Mouse (Mus musculus): ENCODE data around the gene A030005K14Rik. TPM values are rescaled to one million over a fixed set of nuclear protein-coding genes. Genes with fewer than 3 reads are reported as not detected.

The A030005K14Rik gene
- not detected in 2 replicates for polyA plus RNA-seq (2015; fragmentation: Nextera tagmentation; extraction: Ambion mirVana)

DNA sequence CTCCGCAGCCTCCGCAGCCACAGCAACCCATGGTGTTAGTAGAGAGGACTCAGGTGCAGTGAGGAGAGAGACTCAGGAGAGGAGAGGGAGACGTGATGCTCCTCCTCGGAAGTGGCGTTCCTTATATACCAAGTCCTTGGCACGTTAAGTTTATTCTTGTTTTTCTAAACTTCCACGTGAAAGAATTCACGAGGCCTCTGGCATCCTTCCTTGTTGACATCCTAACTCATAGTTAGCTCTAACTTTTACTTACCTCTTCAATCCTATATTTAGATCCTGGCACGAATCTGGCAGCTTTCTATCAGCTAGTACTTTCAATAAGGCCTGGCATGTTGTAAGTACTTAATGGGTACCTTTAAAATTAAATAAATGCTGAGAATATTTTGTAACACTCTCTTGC lies at the start of gene A030005K14Rik:
TSS of gene A030005K14Rik (minus strand) at position 101 of the 400 bp plus-strand sequence.
- WGBS: 84% methylated on average over 9 of the region's 9 CpGs
- no peak within 1 kb of the TSS for H3K4me2 ChIP-seq
- H3K27ac ChIP-seq: no peak within 1 kb of the TSS
- no peaks in the 10 kb centered on the region for H3K36me3 ChIP-seq
- H3K4me1 ChIP-seq: no peaks in the 10 kb centered on the region
- H3K27me3 ChIP-seq: no peaks in the 10 kb centered on the region
- H3K9me3 ChIP-seq (replicated peaks): no peaks in the 10 kb centered on the region
- no peak within 1 kb of the TSS for H3K4me3 ChIP-seq (replicated peaks)
- H3K9ac ChIP-seq: no peak within 1 kb of the TSS
- ATAC-seq (replicated peaks; ENCODE audit: low FRiP score): no peak

DNA sequence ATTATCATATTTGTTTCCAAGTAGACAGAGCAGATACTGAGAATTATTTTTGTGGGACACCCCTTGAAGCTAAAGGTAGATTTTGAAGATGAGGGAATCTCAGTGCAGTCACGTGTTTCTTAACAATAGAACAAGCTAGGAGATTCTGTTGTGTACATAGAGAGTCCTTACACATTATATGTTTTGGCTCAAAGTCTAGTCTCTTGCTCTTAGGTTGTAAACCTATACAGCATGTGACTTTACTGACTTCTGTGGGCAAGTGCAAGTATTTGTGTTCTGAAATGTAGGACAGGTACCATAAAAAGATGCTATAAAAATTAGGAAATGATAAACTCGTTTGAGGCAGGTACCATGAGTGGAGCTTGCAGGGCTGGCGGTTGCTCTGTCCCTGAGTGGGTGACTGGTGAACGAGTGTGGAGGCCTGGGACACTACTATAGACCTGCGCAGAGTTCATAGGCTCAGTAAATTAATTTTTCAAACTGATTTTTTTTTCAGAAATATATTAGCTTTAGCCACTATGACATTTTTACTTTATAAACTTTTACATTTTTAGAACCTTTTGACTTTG lies 48.3 kb upstream of the A030005K14Rik start:
- no peak for ATAC-seq (replicated peaks; ENCODE audit: low FRiP score)
- Histone ChIP-seq H3K4me2 (no peak overlapping the region), H3K9me3 (replicated peaks) (no peaks in the 10 kb centered on the region), H3K4me1 (no peaks in the 10 kb centered on the region), H3K27me3 (no peaks in the 10 kb centered on the region), H3K4me3 (replicated peaks) (no peak overlapping the region), H3K27ac (no peak overlapping the region), H3K9ac (no peak overlapping the region), H3K36me3 (no peaks in the 10 kb centered on the region)
- WGBS: 80% methylated on average over 5 of the region's 5 CpGs

DNA sequence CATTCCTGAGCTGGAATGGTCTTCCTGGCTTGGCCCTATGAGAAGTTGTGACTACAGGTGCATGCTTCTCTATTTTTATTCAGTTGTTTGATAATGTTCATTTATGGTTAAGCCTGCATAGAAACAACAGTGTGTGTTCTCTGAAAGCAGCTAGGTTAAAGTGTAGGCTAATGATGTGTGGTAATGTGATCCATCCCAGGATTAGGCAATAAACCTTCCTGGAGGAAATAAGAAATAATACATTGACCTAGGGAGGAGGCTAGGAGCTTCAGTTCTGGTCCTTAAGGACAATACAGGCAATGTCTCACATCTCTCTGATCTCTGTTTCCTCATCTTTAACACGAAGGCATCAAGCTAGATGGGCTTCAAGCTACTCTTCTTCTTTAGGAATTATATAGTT lies 46.3 kb upstream of the A030005K14Rik start:
- Histone ChIP-seq H3K4me3 (replicated peaks) (no peak overlapping the region), H3K27me3 (no peaks in the 10 kb centered on the region), H3K27ac (no peak overlapping the region), H3K4me1 (peaks cover 3% of the 10 kb centered on the region; the same call in 1 of the 2 replicates), H3K9me3 (replicated peaks) (no peaks in the 10 kb centered on the region), H3K4me2 (no peak overlapping the region), H3K36me3 (no peaks in the 10 kb centered on the region), H3K9ac (no peak overlapping the region)
- 64% methylated on average over 1 of the region's 1 CpGs for WGBS
- no peak for ATAC-seq (replicated peaks; ENCODE audit: low FRiP score)

DNA sequence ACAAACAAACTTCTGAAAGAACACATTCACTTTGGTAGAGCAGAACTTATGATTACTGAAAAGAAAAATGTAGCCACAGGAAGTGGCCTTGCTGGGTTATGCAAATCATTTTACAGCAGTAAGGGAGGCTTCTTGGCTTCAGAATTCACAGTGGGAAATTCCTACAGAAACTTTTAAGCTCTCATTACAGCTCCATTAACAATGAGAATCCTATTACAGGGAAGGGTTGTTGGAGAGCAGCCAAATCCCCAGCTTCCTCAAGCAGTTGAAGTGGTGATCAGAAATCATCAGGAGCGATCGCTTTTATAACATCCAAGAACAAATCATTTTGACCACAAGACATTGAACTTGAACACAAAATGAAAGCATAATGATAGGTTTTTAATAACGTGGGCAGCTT lies 42.7 kb upstream of the A030005K14Rik start:
- Histone ChIP-seq H3K4me2 (peak overlapping the region; percentile 16; the same call in 1 of the 2 replicates), H3K27me3 (no peaks in the 10 kb centered on the region), H3K9me3 (replicated peaks) (no peaks in the 10 kb centered on the region), H3K9ac (no peak overlapping the region), H3K27ac (peak overlapping the region; percentile 66), H3K4me1 (peaks cover 3% of the 10 kb centered on the region; the same call in 1 of the 2 replicates), H3K4me3 (replicated peaks) (no peak overlapping the region), H3K36me3 (no peaks in the 10 kb centered on the region)
- no peak for ATAC-seq (replicated peaks; ENCODE audit: low FRiP score)
- 25% methylated on average over 3 of the region's 3 CpGs for WGBS

DNA sequence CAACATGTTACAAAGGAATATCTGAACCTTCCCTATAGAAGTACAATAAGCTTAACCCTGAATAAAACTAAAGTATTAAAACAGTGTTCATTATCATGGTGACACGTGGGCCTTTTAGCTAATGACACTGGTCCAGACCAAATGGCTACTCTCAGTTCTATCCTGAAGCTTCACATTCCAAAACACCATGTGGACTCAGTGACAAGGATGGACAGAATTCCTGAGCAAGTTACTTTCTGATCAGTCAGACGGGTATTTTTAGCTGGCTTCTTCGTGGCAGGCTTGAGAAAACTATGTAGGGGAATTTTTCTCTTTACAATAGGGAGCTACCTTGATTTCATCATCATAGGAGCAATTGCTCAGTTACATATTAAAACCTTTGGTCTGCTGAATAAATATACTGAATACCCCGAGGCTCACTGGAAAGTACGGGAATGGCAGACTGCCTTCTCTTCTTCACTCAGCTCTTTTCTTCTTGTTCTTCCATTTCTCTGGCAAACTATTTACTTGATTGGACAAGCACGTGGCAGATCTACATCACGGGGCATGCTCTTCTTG lies 40.5 kb upstream of the A030005K14Rik start:
- H3K9me3 ChIP-seq (replicated peaks): no peaks in the 10 kb centered on the region
- no peak overlapping the region for H3K4me3 ChIP-seq (replicated peaks)
- no peak overlapping the region for H3K27ac ChIP-seq
- no peak overlapping the region for H3K4me2 ChIP-seq
- peaks cover 3% of the 10 kb centered on the region; the same call in 1 of the 2 replicates for H3K4me1 ChIP-seq
- no peak overlapping the region for H3K9ac ChIP-seq
- H3K27me3 ChIP-seq: no peaks in the 10 kb centered on the region
- H3K36me3 ChIP-seq: no peaks in the 10 kb centered on the region
- 75% methylated on average over 7 of the region's 7 CpGs for WGBS
- ATAC-seq (replicated peaks; ENCODE audit: low FRiP score): no peak

DNA sequence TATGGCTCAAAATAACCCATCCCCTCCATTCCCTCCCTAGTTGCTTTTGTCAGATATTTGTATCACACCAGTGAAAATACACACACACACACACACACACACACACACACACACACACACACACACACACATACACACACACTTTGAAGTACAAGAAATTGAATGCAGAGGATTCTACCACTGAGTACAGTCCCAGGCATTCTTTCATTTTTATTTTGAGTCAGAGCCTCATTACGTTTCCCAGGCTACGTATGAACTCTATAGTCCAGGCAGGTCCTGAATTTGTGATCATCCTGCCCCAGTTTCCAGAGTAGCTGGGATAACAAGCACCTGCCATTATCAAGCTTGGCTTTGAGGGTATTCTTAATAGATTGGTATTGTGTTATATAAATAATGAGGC lies 40.0 kb upstream of the A030005K14Rik start:
- H3K9me3 ChIP-seq (replicated peaks): no peaks in the 10 kb centered on the region
- 88% methylated on average over 2 of the region's 2 CpGs for WGBS
- H3K9ac ChIP-seq: no peak overlapping the region
- H3K4me3 ChIP-seq (replicated peaks): no peak overlapping the region
- no peak overlapping the region for H3K4me2 ChIP-seq
- H3K27ac ChIP-seq: no peak overlapping the region
- H3K27me3 ChIP-seq: no peaks in the 10 kb centered on the region
- peaks cover 3% of the 10 kb centered on the region; the same call in 1 of the 2 replicates for H3K4me1 ChIP-seq
- no peaks in the 10 kb centered on the region for H3K36me3 ChIP-seq
- ATAC-seq (replicated peaks; ENCODE audit: low FRiP score): no peak

DNA sequence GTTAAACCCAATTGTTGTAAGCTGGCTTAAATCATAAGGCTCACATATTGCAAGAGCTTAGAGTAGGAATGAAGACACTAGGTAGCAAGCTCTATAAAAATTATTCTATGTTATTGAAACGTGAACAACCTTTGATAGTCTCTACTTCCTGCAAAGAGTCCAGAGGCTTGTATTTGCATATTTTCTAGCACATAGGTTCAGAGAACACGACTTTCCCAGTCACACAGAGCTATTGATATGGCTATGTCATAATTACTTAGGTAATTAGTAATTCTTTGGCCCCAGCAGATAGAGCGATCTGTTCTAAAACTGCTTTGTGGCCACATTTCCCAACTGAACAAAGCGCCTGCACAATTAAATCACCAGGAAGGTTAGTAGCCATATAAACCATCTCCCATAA lies 37.8 kb upstream of the A030005K14Rik start:
- Histone ChIP-seq H3K9ac (no peak overlapping the region), H3K4me2 (no peak overlapping the region), H3K27me3 (no peaks in the 10 kb centered on the region), H3K36me3 (no peaks in the 10 kb centered on the region), H3K4me1 (peaks cover 3% of the 10 kb centered on the region; the same call in 1 of the 2 replicates), H3K9me3 (replicated peaks) (no peaks in the 10 kb centered on the region), H3K4me3 (replicated peaks) (no peak overlapping the region), H3K27ac (no peak overlapping the region)
- 85% methylated on average over 4 of the region's 4 CpGs for WGBS
- ATAC-seq (replicated peaks; ENCODE audit: low FRiP score): no peak

DNA sequence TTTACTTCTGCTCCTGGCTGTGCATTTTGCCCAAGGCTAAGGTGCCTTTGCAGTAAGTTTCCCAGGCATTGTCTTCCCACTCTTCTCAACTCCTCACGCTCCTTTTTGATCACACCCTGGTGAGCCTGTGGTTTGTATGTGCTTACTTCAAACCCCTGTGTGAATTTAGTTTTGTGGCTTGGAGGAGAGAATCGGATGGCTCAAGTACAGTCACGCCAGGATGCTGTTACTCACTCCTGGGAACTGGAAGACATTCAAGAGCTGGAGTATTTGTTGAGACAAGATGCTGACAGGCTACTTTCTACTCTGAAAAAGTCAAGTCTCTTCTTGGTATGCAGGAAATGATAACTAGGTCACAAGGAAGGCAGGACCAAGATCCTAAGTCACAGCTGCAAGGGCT lies 32.1 kb upstream of the A030005K14Rik start:
- Histone ChIP-seq H3K27ac (no peak overlapping the region), H3K9ac (no peak overlapping the region), H3K4me1 (no peaks in the 10 kb centered on the region), H3K4me2 (no peak overlapping the region), H3K27me3 (no peaks in the 10 kb centered on the region), H3K9me3 (replicated peaks) (no peaks in the 10 kb centered on the region), H3K36me3 (no peaks in the 10 kb centered on the region), H3K4me3 (replicated peaks) (no peak overlapping the region)
- WGBS: 69% methylated on average over 3 of the region's 3 CpGs
- ATAC-seq (replicated peaks; ENCODE audit: low FRiP score): no peak

DNA sequence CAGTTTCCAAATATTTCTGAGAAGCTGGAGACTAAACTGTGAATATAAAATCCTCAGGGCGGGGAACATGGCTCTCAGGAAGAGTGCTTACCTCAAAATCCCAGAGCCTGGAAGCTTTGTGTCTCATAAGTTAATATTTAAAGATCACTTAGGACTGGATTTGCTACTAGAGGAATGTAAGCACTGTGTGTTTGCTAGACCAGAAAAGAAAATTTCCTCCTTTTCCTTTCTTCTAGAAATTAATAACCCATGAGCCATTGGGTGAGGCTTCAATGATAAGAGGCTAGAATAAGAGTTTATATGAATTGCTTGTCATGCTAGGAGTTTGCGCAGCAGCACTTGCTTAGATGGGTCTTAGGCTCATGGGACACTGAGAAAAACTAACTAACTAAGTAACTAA lies 25.6 kb upstream of the A030005K14Rik start:
- no peak overlapping the region for H3K27ac ChIP-seq
- H3K4me2 ChIP-seq: no peak overlapping the region
- no peaks in the 10 kb centered on the region for H3K9me3 ChIP-seq (replicated peaks)
- 70% methylated on average over 2 of the region's 2 CpGs for WGBS
- no peaks in the 10 kb centered on the region for H3K4me1 ChIP-seq
- no peaks in the 10 kb centered on the region for H3K27me3 ChIP-seq
- no peak overlapping the region for H3K9ac ChIP-seq
- H3K4me3 ChIP-seq (replicated peaks): no peak overlapping the region
- H3K36me3 ChIP-seq: no peaks in the 10 kb centered on the region
- peak; percentile 71 for ATAC-seq (replicated peaks; ENCODE audit: low FRiP score)

DNA sequence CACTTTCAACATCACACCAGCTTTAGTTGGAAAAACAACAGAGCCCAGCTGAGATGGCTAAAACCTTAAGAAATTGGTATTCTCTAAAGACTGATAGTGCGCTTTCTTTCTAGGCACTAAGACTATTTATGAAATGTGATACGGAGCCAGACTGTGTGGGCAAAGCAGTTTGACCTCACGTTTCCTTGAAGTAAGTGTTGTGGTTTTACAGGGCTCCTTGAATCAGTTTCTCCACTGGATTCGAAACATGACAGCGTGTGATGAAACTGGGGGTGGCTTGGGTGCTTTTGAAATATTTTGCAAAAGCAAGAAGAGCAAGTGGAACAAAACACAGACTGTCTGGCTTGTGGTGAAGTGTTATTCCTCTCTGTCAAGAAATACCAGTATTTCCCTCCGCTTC lies 17.8 kb upstream of the A030005K14Rik start:
- Histone ChIP-seq H3K4me3 (replicated peaks) (no peak overlapping the region), H3K36me3 (no peaks in the 10 kb centered on the region), H3K9ac (no peak overlapping the region), H3K27me3 (no peaks in the 10 kb centered on the region), H3K4me1 (0 out of 2 replicates have a peak, but pooled peaks cover 3% of the 10 kb centered on the region), H3K27ac (no peak overlapping the region), H3K4me2 (no peak overlapping the region), H3K9me3 (replicated peaks) (no peaks in the 10 kb centered on the region)
- no peak for ATAC-seq (replicated peaks; ENCODE audit: low FRiP score)
- 72% methylated on average over 6 of the region's 6 CpGs for WGBS

DNA sequence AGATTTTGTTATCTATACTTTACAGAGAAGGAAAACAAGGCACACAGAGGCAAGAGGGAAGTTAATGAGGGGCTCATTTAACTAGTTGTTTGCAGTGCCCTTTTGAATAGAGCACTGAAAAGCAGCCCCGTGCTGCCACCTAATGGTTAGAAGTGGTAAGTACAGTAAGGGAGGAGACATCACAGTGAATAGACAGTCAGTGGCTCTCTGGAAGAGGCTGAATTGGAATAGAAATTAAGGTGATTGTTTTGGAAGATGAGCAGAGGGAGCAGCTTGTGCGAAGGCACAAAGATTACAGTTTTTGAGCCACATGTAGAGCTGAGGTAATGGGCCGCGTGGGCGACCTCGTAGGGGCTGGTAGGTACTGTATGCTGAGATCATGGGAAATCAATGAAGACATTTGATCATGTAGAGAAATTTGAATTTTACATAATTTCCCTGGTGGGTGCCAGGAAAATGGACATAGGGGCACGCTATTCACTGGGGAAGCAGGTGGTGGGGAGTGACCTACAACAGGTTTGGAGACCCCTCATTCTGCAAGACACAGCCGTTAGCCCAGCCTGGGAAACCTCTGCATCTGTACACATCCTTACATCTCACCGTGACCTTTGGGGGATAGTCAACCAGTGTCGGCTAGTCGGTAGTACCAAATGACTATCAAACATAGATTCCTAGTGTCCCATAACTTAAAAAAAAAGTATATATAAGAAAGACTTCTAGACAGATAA lies 17.2 kb upstream of the A030005K14Rik start:
- WGBS: 45% methylated on average over 11 of the region's 11 CpGs
- Histone ChIP-seq H3K4me2 (peak overlapping the region; percentile 53), H3K27me3 (no peaks in the 10 kb centered on the region), H3K9me3 (replicated peaks) (no peaks in the 10 kb centered on the region), H3K4me3 (replicated peaks) (peak overlapping the region; percentile 24), H3K36me3 (no peaks in the 10 kb centered on the region), H3K9ac (no peak overlapping the region), H3K4me1 (0 out of 2 replicates have a peak, but pooled peaks cover 3% of the 10 kb centered on the region), H3K27ac (no peak overlapping the region)
- ATAC-seq (replicated peaks; ENCODE audit: low FRiP score): peak; percentile 76

DNA sequence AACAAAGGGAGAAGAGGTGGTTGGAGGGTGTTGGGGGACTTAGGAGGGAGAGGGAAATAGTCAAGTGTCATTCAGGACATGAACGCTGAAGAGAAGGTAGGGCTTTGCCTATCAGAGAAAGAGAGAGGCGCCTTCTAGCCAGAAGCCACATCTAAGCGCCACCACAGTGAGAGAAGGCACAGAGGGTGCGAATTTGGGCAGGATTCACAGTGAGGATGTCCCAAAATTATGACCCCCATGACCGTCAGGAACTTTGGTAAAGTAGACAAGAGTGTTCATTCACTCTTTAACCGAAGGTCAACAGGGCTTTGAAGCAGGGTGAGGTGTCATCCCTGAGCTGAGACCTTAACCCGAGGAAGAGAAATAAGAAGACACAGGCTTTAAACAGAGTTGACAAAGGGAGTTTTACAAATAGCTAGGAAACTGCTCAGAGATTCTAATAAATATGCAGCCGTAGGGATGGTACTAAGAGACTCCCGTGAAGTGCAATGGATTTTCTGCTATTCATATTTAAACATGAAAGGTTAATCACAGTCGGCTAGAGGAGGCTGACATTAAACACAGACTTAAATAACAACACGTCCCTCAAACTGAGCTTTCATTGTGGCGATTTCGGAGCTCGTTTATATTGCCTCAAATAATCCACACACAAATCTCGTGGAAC lies 16.5 kb upstream of the A030005K14Rik start:
- Histone ChIP-seq H3K4me1 (0 out of 2 replicates have a peak, but pooled peaks cover 3% of the 10 kb centered on the region), H3K4me3 (replicated peaks) (peak overlapping the region; percentile 24), H3K4me2 (peak overlapping the region; percentile 53), H3K9me3 (replicated peaks) (no peaks in the 10 kb centered on the region), H3K27ac (no peak overlapping the region), H3K27me3 (no peaks in the 10 kb centered on the region), H3K9ac (no peak overlapping the region), H3K36me3 (no peaks in the 10 kb centered on the region)
- no peak for ATAC-seq (replicated peaks; ENCODE audit: low FRiP score)
- WGBS: 41% methylated on average over 15 of the region's 15 CpGs
